Mouse (Mus musculus): ENCODE data around the gene Adssl1.

The Adssl1 gene

GRCm38 (mm10) chr12:112619686-112620353, at the start of gene Adssl1:
Gene Adssl1, plus strand, starts transcription at chr12:112620045.
- in situ Hi-C loops (cut with MboI, MseI), result loop anchor here (10.0 kb wide), 1 partner anchor 475 kb away; the partner anchor contains the start of gene Kif26a

- in situ Hi-C loops (cut with MboI, MseI), result no loop called here
Measured at GRCm38 (mm10) chr12:112570160-112570559, 49.7 kb upstream of the Adssl1 start.

DNA sequence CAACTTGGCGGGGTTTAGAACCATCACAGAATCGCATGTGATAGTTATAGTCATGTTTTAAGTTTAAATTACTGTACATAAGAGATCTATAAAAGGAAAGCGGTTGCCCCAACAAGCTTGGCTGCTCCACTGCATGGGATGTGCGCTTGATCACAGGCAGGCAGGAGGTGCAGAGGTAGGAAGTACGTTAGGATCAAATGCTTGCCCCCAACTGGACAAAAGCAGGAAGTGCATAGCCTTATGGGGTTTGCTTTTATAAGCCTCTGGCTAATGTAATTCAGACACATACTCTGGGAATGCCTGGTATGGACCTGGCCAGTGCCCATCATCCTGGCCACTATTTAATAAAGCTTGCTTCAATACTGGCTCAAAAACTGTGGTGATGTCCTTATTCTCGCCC, 48.8 kb upstream of the Adssl1 start:
- in situ Hi-C loops (cut with MboI, MseI), result no loop called here

- in situ Hi-C loops (cut with MboI, MseI), result no loop called here
Measured at GRCm38 (mm10) chr12:112575274-112575986, 44.4 kb upstream of the Adssl1 start.

GRCm38 (mm10) chr12:112576341-112576740, 43.5 kb upstream of the Adssl1 start:
- in situ Hi-C loops (cut with MboI, MseI), result no loop called here

DNA sequence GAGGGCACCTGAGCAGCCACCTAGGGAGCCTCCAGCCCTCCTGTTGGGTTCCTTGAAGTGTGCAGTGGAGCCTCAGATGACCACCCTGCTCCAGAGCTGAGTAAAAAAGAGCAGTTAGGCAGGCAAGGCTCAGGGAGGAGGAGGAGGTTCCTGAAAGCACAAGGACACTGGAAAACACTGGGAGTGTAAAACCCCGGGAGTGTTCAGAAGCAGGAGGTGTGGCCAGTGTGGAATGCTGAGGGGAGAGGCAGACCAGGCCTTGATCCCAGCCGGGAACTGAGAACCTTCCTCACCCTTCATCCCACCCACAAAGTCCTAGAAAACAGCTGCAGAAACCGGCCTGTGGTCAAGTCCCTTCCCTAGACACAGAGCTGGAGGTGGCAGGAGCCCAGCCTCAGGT, 43.1 kb upstream of the Adssl1 start:
- in situ Hi-C loops (cut with MboI, MseI), result no loop called here

DNA sequence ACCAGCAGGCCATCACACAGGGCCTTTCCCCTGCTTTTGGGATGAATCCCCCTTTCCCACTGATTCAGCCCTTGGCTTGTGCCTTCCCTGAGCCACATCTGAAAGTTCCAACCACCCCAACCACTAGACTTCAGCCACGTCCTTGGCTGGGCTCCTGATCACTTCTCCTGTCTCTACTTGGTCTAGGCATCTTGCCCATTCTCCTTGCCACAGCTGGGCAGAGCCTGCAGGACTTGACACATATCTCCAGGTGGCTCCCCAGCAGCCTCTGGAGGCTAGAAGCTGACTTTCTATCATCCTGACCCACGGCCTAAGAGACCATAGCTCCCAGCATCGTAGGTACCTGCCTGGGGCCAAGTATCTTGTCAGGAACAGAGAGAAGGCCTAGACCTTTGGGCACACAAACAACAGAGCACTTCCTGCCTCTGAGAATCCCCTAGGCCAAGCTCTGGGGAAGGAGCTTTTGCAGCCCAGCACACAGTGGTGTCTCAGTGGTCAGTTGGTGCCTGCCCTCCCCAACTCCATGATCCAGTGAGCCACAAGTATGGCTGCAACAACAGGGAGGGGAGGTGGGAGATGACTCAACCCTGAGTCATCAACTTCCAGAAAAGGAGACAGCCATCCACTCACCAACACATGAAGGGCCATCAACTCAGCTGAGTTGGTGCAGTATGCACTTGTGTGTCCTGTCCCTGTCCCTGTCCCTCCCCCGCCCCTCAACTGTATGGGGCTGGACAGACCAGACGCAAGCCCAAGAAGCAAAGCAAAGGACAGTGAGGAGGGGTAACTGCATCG, 41.4 kb upstream of the Adssl1 start:
- in situ Hi-C loops (cut with MboI, MseI), result no loop called here

- in situ Hi-C loops (cut with MboI, MseI), result no loop called here
Measured at GRCm38 (mm10) chr12:112579430-112579829, 40.4 kb upstream of the Adssl1 start.

DNA sequence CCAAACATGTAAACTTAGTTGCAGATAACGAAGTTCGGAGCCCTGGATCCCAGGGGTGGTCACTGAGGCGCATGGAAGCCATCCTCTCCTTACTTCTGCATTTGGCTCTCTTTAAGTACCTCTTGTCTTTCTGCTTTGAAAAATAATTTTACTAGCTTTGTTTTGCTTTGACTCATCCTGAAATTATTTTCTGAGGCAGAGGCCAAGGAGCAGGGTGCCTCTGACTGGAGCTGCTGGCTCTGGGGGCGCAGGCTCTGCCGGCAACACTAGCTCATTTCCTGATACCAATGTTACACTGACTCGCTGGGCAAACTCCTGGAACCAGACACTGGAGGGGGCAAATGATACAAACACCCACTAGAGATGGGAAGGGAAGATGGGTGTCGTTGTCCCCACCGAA, 39.9 kb upstream of the Adssl1 start:
- in situ Hi-C loops (cut with MboI, MseI), result no loop called here

DNA sequence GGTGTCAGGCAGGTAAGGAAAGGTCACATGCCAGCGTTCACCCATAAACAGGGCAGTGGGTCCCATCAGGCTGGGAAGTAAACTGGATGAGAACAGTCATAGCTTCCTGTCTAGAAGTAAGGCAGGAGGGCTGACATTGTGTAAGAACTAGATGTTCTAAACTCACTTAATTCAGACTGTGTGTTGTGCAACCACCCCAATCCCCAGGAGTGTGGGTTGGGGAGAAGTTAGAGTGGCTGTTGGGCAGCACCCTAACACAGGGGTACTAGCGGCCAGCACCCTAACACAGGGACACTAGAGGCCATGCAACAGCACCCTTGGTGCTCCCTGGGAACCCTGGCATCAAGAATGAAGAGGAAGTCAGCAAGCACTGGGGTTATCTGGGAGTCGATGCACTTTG, 38.7 kb upstream of the Adssl1 start:
- in situ Hi-C loops (cut with MboI, MseI), result no loop called here

- in situ Hi-C loops (cut with MboI, MseI), result no loop called here
Measured at GRCm38 (mm10) chr12:112584954-112585353, 34.9 kb upstream of the Adssl1 start.

DNA sequence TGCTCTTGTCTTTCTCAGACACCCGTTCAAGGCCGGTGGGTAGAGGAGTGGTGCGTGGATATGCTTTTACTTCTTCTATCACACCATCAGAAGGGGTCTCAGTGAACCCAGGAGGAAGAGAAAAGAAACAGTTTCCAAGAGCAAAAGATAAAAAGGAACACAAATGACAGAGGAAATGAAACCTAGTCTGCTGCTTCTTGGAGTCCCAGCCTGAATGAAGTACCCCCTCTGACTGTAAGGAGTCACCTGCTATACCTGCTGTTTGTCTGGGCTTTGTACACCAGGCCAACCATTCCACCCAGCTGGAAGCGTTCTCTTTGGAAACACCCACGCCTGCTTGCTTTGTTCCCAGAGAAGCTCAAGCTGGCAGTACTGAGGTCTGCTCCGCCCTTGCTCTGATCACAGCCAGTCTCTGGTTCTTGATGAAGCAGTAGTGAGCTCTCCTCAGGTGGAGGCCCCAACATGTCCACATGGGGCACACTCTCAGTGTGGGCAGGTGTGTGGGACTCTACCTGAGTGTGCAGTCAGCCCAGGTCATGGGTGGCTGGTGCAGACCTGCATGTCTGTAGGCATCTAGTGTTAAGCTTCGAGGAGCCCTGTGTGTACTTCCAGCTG, 33.8 kb upstream of the Adssl1 start:
- in situ Hi-C loops (cut with MboI, MseI), result no loop called here

DNA sequence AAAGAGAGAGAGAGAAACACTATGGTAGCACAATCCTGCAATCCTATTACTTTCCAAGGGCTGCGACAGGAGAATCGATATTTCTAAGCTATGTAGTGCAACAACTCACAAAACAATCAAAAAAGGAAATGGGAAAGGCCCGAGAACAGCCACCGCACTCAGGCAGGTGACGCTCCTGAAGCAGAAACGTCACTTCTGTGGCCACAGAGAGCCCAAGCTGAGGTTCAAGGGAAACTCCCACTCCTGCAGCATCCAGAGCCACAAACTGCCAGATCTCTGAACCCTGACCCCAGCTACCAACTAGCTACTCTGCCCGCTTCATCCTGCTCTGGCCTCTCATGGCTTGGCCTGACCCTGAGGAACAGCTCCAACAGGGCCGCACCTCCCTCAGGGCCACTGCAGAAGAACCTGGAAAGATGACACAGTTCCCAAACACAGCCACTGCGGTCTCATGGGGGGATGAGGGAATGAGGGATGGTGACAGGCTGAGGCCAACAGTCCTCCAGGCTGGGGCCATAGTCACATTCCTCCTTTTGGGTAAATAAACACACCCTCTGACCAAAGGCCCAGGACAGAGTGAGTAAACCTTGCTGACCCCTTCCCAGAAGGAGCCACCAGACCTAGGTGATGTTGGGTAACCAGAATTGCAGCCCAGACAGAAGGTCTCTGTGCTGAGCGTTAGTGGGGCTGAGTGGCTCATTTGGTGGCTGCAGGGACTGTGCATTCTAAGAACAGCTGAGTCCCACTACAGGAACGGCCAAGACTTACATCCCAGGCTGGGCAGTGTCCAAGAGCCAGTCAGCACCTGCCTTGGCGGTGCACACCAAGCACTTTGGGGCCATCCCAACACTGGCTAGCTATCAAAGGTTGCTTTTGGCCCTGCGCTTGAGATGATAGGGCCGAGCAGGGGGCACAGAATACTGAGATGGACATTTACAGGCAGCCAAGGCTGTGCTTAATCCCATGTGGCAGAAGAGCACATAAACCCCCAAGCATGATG, 32.4 kb upstream of the Adssl1 start:
- in situ Hi-C loops (cut with MboI, MseI), result no loop called here

DNA sequence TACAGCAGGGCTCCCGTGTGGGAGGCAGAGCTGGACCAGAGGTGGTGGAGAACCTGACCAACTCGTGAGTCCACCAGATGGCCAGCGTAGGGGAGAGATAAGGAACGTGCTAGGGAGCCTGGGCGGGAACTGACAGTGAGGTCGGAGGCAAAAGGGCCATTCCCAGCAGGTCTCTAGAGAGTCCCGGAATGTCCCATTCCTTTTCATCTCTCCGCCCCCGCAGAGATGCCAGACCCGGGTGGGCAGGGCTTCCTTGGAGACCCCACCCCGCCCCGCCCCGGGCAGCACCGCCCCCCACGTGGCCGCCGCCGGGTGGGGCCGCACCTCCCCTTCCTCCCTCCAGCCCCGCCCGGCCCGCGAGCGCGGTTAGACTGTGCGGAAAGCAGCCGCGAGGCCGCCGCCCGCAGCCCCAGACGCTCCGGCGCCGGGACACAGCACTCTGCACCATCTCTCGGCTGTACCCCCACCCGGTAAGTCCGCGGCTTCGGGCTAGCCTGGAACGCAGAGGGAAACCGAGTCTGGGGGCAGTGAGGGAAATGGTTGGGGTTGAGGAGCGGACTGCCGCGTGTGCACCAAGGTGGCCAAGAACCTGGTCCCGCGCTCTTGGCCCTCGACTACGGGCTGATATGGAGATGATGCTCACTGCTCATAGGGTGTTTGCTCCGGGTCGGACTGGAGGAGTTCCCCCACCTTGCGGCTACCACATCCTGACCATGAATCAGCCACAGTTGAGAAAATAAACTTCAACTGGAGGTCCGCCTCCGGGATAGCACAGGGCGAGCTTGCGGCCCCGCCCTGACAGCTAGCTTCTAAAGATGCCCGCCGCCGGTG, 31.2 kb upstream of the Adssl1 start, which contains the start of gene Inf2:
Gene Inf2 (plus strand): TSS at position 359 of the 831 bp plus-strand sequence.
- in situ Hi-C loops (cut with MboI, MseI), result no loop called here

GRCm38 (mm10) chr12:112589491-112590191, 30.2 kb upstream of the Adssl1 start:
- in situ Hi-C loops (cut with MboI, MseI), result no loop called here

GRCm38 (mm10) chr12:112590566-112591239, 29.1 kb upstream of the Adssl1 start:
- in situ Hi-C loops (cut with MboI, MseI), result no loop called here

GRCm38 (mm10) chr12:112591240-112591639, 28.6 kb upstream of the Adssl1 start:
- in situ Hi-C loops (cut with MboI, MseI), result no loop called here

GRCm38 (mm10) chr12:112591730-112592129, 28.1 kb upstream of the Adssl1 start:
- in situ Hi-C loops (cut with MboI, MseI), result no loop called here

Measured in T-helper 2 cell (primary cell).